Mouse (Mus musculus): Measurements from ENCODE around the gene Acp1.

DNA sequence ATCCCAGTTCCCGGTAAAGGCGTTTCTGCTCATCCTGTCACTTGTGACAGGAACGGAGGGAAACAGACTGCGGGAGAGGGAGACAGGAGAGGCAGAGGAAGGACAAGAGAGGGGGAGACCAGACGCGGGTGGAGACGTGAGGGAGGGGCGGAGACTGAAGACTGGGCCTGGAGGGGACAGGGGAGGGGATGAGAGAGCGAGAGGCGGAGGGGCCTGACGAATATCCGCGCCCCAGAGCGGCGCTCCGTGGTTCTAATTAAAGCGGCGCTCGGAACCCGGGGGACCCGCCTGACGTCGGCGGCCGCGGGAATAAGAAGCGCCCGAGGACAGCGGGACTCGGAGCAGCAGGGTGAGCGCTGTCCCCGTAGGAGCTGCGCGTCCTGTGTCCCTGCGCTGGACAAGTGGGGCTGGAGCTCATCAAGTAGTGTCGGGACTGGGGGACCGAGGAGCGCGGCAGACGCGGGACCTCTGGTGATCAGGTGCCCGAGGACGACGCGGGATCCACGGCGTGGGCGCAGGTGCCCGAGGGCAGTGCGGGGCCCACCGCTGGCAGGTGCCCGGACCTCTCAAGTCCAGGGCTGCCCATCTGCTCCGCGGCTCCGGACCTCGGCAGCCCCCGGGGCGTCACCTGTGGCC is 27.3 kb downstream of the Acp1 start, which contains the start of gene Alkal2:
- TF ChIP-seq CTCF (IDR thresholded peaks at IDR 0.05; ENCODE audit: control insufficient read depth, insufficient read depth, low read length): no peak
- TF ChIP-seq POLR2A (IDR thresholded peaks at IDR 0.05; ENCODE audit: borderline replicate concordance, control insufficient read depth, low read depth, low read length): no peak
